Mouse (Mus musculus) heart, embryonic 14.5 days (tissue): Measurements from ENCODE around the gene Ccdc77. TPM values are rescaled to one million over a fixed set of nuclear protein-coding genes. Genes with fewer than 3 reads are reported as not detected.
A peak's percentile ranks its signal among the peaks of the same experiment; 100 is the strongest.

Source experiments
- ATAC-seq: fragments of 200-750 bp; cut with Nextera tagmentation; 2 replicates; pipeline ENCODE4 v1.8.0; 2017; ENCODE audit warnings: low read depth, moderate TSS enrichment; ENCODE audit not compliant: insufficient number of reproducible peaks, insufficient read depth, low FRiP score
- H3K27ac ChIP-seq, 2 experiments: fragments of 200-500 bp in 1 of 2; fragments of 300-500 bp in 1 of 2; sonication (generic) in 1 of 2; replicated peaks in 1 of 2; 2 replicates each; pipeline ENCODE4 v1.5.1; 2012 to 2014; ENCODE audit warnings: low read depth in 2 of 2, low read length in 2 of 2, control low read depth in 1 of 2, mild to moderate bottlenecking in 1 of 2, mixed read lengths in 1 of 2; ENCODE audit not compliant: control insufficient read depth in 1 of 2, insufficient read depth in 1 of 2
- H3K27me3 ChIP-seq: fragments of 300-500 bp; sonication (generic); 2 replicates; pipeline ENCODE4 v1.6.1; 2014; ENCODE audit warnings: mild to moderate bottlenecking, low read length, control low read depth; ENCODE audit not compliant: control insufficient read depth, insufficient read depth
- H3K36me3 ChIP-seq: fragments of 300-500 bp; sonication (generic); 2 replicates; pipeline ENCODE4 v1.6.1; 2014; ENCODE audit warnings: mild to moderate bottlenecking, control low read depth, low read length, mixed read lengths; ENCODE audit not compliant: control insufficient read depth, insufficient read depth
- H3K4me1 ChIP-seq, 2 experiments: fragments of 200-500 bp in 1 of 2; fragments of 300-500 bp in 1 of 2; sonication (generic) in 1 of 2; 2 replicates each; pipeline ENCODE4 v1.6.1; 2012 to 2014; ENCODE audit warnings: low read length in 2 of 2, control low read depth in 1 of 2, mixed read lengths in 1 of 2; ENCODE audit not compliant: control insufficient read depth in 2 of 2, insufficient read depth in 2 of 2
- H3K4me2 ChIP-seq: fragments of 300-500 bp; sonication (generic); 2 replicates; pipeline ENCODE4 v1.6.1; 2014; ENCODE audit warnings: mild to moderate bottlenecking, low read length
- H3K4me3 ChIP-seq, 2 experiments: fragments of 200-500 bp in 1 of 2; fragments of 300-500 bp in 1 of 2; sonication (generic) in 1 of 2; 2 replicates each; pipeline ENCODE4 v1.5.1; 2012 to 2014; ENCODE audit warnings: low read length in 2 of 2, mild to moderate bottlenecking in 2 of 2, control low read depth in 1 of 2, low read depth in 1 of 2, moderate library complexity in 1 of 2; ENCODE audit not compliant: control insufficient read depth in 1 of 2, insufficient read depth in 1 of 2
- H3K9ac ChIP-seq: fragments of 300-500 bp; sonication (generic); 2 replicates; pipeline ENCODE4 v1.6.1; 2014; ENCODE audit warnings: mild to moderate bottlenecking, low read length
- H3K9me3 ChIP-seq: fragments of 300-500 bp; sonication (generic); 2 replicates; pipeline ENCODE4 v1.6.1; 2016; ENCODE audit warnings: low read length, control low read depth; ENCODE audit not compliant: control insufficient read depth
- WGBS: fragments of 180-500 bp; shearing (Covaris S2); extraction: QIAGEN DNeasy Blood & Tissue Kit; methylation state at CpG from one replicate; pipeline ENCODE4 v1.1.7; 2014; 5-methylcytosine and 5-hydroxymethylcytosine counted together
- polyA plus RNA-seq: library from polyadenylated mRNA; unstranded; fragments of >200 nt; fragmentation: Nextera tagmentation; extraction: Ambion mirVana; gene quantifications from 2 replicates; pipeline ENCODE4 v1.2.1, GENCODE M21; 2014

Gene Ccdc77
- polyA plus RNA-seq, 1 experiment from 2014 or later: 21.8 TPM

GRCm38 (mm10) chr6:120332351-120332750 is 31.8 kb downstream of the Ccdc77 start:
- H3K4me3 ChIP-seq: no peak overlapping the region
- 76% methylated on average over 2 of the region's 2 CpGs for WGBS
- no peaks in the 10 kb centered on the region for H3K9me3 ChIP-seq
- peaks cover 91% of the 10 kb centered on the region for H3K36me3 ChIP-seq
- ATAC-seq: no peak
- H3K9ac ChIP-seq: no peak overlapping the region
- H3K27me3 ChIP-seq: no peaks in the 10 kb centered on the region
- H3K4me1 ChIP-seq: no peaks in the 10 kb centered on the region
- no peak overlapping the region for H3K4me2 ChIP-seq
- no peak overlapping the region for H3K27ac ChIP-seq

- Histone ChIP-seq H3K4me3 (no peak overlapping the region), H3K36me3 (peaks cover 31% of the 10 kb centered on the region), H3K9me3 (no peaks in the 10 kb centered on the region), H3K4me1 (no peaks in the 10 kb centered on the region), H3K27ac (no peak overlapping the region), H3K9ac (no peak overlapping the region), H3K4me2 (no peak overlapping the region), H3K27me3 (no peaks in the 10 kb centered on the region)
- ATAC-seq: no peak
- WGBS: 26% methylated on average over 6 of the region's 6 CpGs
These were observed 39.8 kb downstream of the Ccdc77 start for GRCm38 (mm10) chr6:120324295-120324927.

GRCm38 (mm10) chr6:120320369-120320768 is 43.8 kb downstream of the Ccdc77 start:
- H3K4me1 ChIP-seq: no peaks in the 10 kb centered on the region
- no peak for ATAC-seq
- no peak overlapping the region for H3K27ac ChIP-seq

GRCm38 (mm10) chr6:120319129-120319528 is 45.0 kb downstream of the Ccdc77 start:
- Histone ChIP-seq H3K36me3 (0 out of 2 replicates have a peak, but pooled peaks cover 4% of the 10 kb centered on the region), H3K27ac (no peak overlapping the region), H3K4me3 (no peak overlapping the region), H3K9ac (no peak overlapping the region), H3K4me1 (no peaks in the 10 kb centered on the region), H3K4me2 (no peak overlapping the region), H3K27me3 (no peaks in the 10 kb centered on the region), H3K9me3 (no peaks in the 10 kb centered on the region)
- 83% methylated on average over 9 of the region's 9 CpGs for WGBS
- ATAC-seq: no peak

More at GRCm38 (mm10) chr6:120320369-120320768, 43.8 kb downstream of the Ccdc77 start:
- Histone ChIP-seq H3K4me3 (no peak overlapping the region), H3K36me3 (peaks cover 14% of the 10 kb centered on the region), H3K9ac (no peak overlapping the region), H3K4me2 (no peak overlapping the region), H3K27me3 (no peaks in the 10 kb centered on the region), H3K9me3 (no peaks in the 10 kb centered on the region)
- 56% methylated on average over 2 of the region's 2 CpGs for WGBS

- H3K36me3 ChIP-seq: no peaks in the 10 kb centered on the region
- no peaks in the 10 kb centered on the region for H3K4me1 ChIP-seq
- H3K4me3 ChIP-seq: no peak overlapping the region
- no peak overlapping the region for H3K27ac ChIP-seq
- no peak for ATAC-seq
- no peak overlapping the region for H3K9ac ChIP-seq
- H3K4me2 ChIP-seq: no peak overlapping the region
- no peaks in the 10 kb centered on the region for H3K9me3 ChIP-seq
- H3K27me3 ChIP-seq: no peaks in the 10 kb centered on the region
- WGBS: 78% methylated on average over 11 of the region's 11 CpGs
These were observed 45.8 kb downstream of the Ccdc77 start for GRCm38 (mm10) chr6:120318303-120318940.

- no peak overlapping the region for H3K9ac ChIP-seq
- H3K27me3 ChIP-seq: no peaks in the 10 kb centered on the region
- H3K4me1 ChIP-seq: peaks cover 6 to 14% of the 10 kb centered on the region in 2 experiments
- no peak for ATAC-seq
- no peaks in the 10 kb centered on the region for H3K9me3 ChIP-seq
- H3K4me3 ChIP-seq: no peak overlapping the region
- H3K4me2 ChIP-seq: no peak overlapping the region
- 82% methylated on average over 5 of the region's 5 CpGs for WGBS
- H3K36me3 ChIP-seq: no peaks in the 10 kb centered on the region
- no peak overlapping the region for H3K27ac ChIP-seq
These were observed 51.7 kb downstream of the Ccdc77 start for GRCm38 (mm10) chr6:120312443-120312842.

GRCm38 (mm10) chr6:120309787-120310186 is 54.4 kb downstream of the Ccdc77 start:
- H3K9ac ChIP-seq: no peak overlapping the region
- H3K27ac ChIP-seq: peak overlapping the region in 1 of 2 experiments; percentile 50; a peak in 2 of 4 replicates
- H3K4me3 ChIP-seq: no peak overlapping the region
- no peaks in the 10 kb centered on the region for H3K27me3 ChIP-seq
- no peaks in the 10 kb centered on the region for H3K9me3 ChIP-seq
- peak overlapping the region; percentile 51 for H3K4me2 ChIP-seq
- peak; percentile 66 for ATAC-seq
- H3K36me3 ChIP-seq: no peaks in the 10 kb centered on the region
- WGBS: 8% methylated on average over 3 of the region's 3 CpGs
- H3K4me1 ChIP-seq: peaks cover 8 to 14% of the 10 kb centered on the region in 2 experiments
